Mouse (Mus musculus): Measurements from ENCODE around the gene Blm. TPM values are rescaled to one million over a fixed set of nuclear protein-coding genes. Genes with fewer than 3 reads are reported as not detected.
"Not testable (repeated sequence)": the region's sequence is repeated elsewhere in the genome, so short reads cannot be mapped to it uniquely, and the experiment has no call there.

Gene Blm
- polyA plus RNA-seq, 1 experiment from 2014 or later: 27.2 TPM

DNA sequence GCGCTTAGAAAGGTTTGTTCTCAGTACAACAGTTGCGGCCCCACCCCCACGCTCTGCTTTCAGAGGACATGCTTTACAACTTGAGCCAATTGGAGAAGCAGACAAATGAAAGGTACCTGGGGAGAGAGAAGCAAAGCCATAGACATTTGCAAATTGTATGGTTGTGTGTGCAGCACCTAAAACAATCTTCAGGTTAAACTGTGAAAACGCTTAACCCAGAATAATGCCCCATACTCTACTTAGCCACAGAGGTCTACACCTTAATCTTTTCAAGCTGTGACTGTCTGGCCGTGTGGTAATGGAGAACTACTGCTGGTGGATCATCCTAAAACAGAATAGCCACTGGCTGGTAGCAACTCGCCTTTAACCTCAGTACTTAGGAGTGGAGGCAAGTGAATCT lies 8.2 kb downstream of the Blm start:
- 70% methylated on average over 6 of the region's 6 CpGs for whole genome bisulfite sequencing
- Histone ChIP-seq H3K4me1 (no peaks in the 10 kb centered on the region), H3K4me3 (no peak overlapping the region), H3K9me3 (no peaks in the 10 kb centered on the region), H3K27ac (no peak overlapping the region), H3K36me3 (no peaks in the 10 kb centered on the region), H3K27me3 (no peaks in the 10 kb centered on the region), H3K9ac (no peak overlapping the region), H3K4me2 (replicated peaks) (no peak overlapping the region)
- no peak for ATAC-seq (ENCODE audit: low FRiP score, low read depth)

DNA sequence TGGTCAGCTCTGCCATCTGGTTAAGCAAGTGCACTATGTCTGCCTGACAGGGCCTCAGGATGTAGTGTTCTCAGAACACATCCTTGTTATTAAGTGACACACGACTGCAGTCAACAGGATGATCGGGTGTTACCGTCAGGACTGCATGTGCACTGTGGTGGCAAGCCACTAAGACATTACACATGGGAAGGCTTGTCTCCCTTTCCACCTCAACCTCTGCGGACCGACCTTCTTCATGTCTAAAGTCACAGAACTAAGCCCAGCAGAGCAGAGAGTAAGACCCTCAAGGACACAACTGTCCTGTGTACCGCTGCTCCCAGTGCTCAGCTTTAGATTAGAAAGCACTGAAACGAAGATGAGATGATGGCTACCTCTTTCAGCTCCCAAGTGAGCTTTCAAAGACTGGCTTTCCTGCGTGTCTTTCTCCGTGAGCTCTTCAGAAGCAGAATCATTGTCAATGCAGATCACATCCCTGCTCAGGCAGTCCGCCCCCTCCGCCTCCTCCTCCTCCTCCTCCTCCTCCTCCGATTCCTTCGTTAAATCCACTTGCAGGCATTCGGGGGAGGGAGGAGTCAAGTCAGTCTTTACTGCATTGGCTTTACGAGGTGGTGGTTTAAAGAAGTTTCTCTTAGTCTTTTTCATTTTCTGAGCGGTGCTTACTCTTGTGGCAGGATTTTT lies 22.4 kb downstream of the Blm start:
- Histone ChIP-seq H3K9ac (no peak overlapping the region; the same call in 1 of the 2 replicates), H3K4me2 (replicated peaks) (no peak overlapping the region), H3K4me1 (peaks cover 13% of the 10 kb centered on the region; the same call in 1 of the 2 replicates), H3K36me3 (peaks cover 58% of the 10 kb centered on the region), H3K27ac (no peak overlapping the region), H3K27me3 (no peaks in the 10 kb centered on the region), H3K4me3 (no peak overlapping the region), H3K9me3 (no peaks in the 10 kb centered on the region)
- WGBS: 79% methylated on average over 16 of the region's 16 CpGs
- no peak for ATAC-seq (ENCODE audit: low FRiP score, low read depth)

- WGBS: 98% methylated on average over 26 of the region's 26 CpGs
- not testable (repeated sequence) for H3K9ac ChIP-seq; H3K9me3 ChIP-seq; H3K4me2 ChIP-seq (replicated peaks); H3K4me1 ChIP-seq; ATAC-seq (ENCODE audit: low FRiP score, low read depth); H3K27ac ChIP-seq; H3K4me3 ChIP-seq; H3K27me3 ChIP-seq
- peaks cover 86% of the 10 kb centered on the region for H3K36me3 ChIP-seq
Observed at GRCm38 (mm10) chr7:80507697-80508096, 27.2 kb downstream of the Blm start.

DNA sequence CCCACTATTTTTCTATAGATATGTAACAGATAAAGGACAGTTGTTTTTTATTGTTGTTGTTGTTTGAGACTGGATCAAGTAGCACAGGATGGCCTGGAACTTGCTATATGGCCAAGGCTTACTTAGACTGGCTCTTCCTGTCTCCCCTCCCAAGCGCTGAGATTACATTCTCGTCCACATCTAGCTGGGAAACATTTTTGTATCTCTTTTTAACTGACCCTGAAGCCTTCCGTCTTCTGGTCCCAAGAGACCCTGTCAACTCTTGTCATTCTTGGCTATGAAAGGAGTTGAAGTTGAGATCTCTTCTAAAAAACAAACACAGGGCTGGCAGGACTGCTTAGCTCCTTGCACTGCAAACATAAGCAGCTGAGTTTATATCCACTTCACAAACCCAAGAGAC lies 28.9 kb downstream of the Blm start:
- H3K36me3 ChIP-seq: peaks cover 82% of the 10 kb centered on the region
- no peaks in the 10 kb centered on the region for H3K27me3 ChIP-seq
- no peak overlapping the region for H3K4me2 ChIP-seq (replicated peaks)
- no peak for ATAC-seq (ENCODE audit: low FRiP score, low read depth)
- no peak overlapping the region for H3K4me3 ChIP-seq
- no peak overlapping the region for H3K9ac ChIP-seq
- 94% methylated on average over 3 of the region's 3 CpGs for WGBS
- no peak overlapping the region for H3K27ac ChIP-seq
- no peaks in the 10 kb centered on the region for H3K9me3 ChIP-seq
- H3K4me1 ChIP-seq: no peaks in the 10 kb centered on the region

- Histone ChIP-seq H3K4me3 (no peak overlapping the region), H3K4me1 (no peaks in the 10 kb centered on the region), H3K4me2 (replicated peaks) (no peak overlapping the region), H3K27ac (no peak overlapping the region), H3K9me3 (no peaks in the 10 kb centered on the region), H3K9ac (no peak overlapping the region), H3K27me3 (no peaks in the 10 kb centered on the region), H3K36me3 (peaks cover 82% of the 10 kb centered on the region)
- no peak for ATAC-seq (ENCODE audit: low FRiP score, low read depth)
- WGBS: 92% methylated on average over 3 of the region's 3 CpGs
Observed at GRCm38 (mm10) chr7:80504920-80505319, 30.0 kb downstream of the Blm start.

GRCm38 (mm10) chr7:80501006-80501405 lies 33.9 kb downstream of the Blm start:
- no peaks in the 10 kb centered on the region for H3K27me3 ChIP-seq
- H3K9me3 ChIP-seq: no peaks in the 10 kb centered on the region
- H3K4me2 ChIP-seq (replicated peaks): no peak overlapping the region
- no peaks in the 10 kb centered on the region for H3K4me1 ChIP-seq
- no peak overlapping the region for H3K4me3 ChIP-seq
- peaks cover 66% of the 10 kb centered on the region for H3K36me3 ChIP-seq
- H3K27ac ChIP-seq: no peak overlapping the region
- WGBS: 89% methylated on average over 7 of the region's 7 CpGs
- ATAC-seq (ENCODE audit: low FRiP score, low read depth): no peak
- H3K9ac ChIP-seq: no peak overlapping the region

GRCm38 (mm10) chr7:80500099-80500498 lies 34.8 kb downstream of the Blm start:
- no peak for ATAC-seq (ENCODE audit: low FRiP score, low read depth)
- Histone ChIP-seq H3K9me3 (no peaks in the 10 kb centered on the region), H3K27me3 (no peaks in the 10 kb centered on the region), H3K36me3 (peaks cover 63% of the 10 kb centered on the region), H3K27ac (no peak overlapping the region), H3K9ac (no peak overlapping the region), H3K4me1 (no peaks in the 10 kb centered on the region), H3K4me2 (replicated peaks) (no peak overlapping the region), H3K4me3 (no peak overlapping the region)

- peaks cover 61% of the 10 kb centered on the region for H3K36me3 ChIP-seq
- H3K9me3 ChIP-seq: no peaks in the 10 kb centered on the region
- no peak overlapping the region for H3K4me2 ChIP-seq (replicated peaks)
- no peak overlapping the region for H3K9ac ChIP-seq
- no peaks in the 10 kb centered on the region for H3K27me3 ChIP-seq
- no peak overlapping the region for H3K4me3 ChIP-seq
- no peak for ATAC-seq (ENCODE audit: low FRiP score, low read depth)
- no peak overlapping the region for H3K27ac ChIP-seq
- H3K4me1 ChIP-seq: no peaks in the 10 kb centered on the region
- 83% methylated on average over 9 of the region's 9 CpGs for WGBS
Observed at GRCm38 (mm10) chr7:80499190-80499962, 35.5 kb downstream of the Blm start.

GRCm38 (mm10) chr7:80496656-80497055 lies 38.3 kb downstream of the Blm start:
- Histone ChIP-seq H3K4me1 (no peaks in the 10 kb centered on the region), H3K4me2 (replicated peaks) (no peak overlapping the region), H3K27ac (no peak overlapping the region), H3K9me3 (no peaks in the 10 kb centered on the region), H3K4me3 (no peak overlapping the region), H3K9ac (no peak overlapping the region), H3K36me3 (peaks cover 51% of the 10 kb centered on the region), H3K27me3 (no peaks in the 10 kb centered on the region)
- WGBS: 79% methylated on average over 3 of the region's 3 CpGs
- ATAC-seq (ENCODE audit: low FRiP score, low read depth): no peak

GRCm38 (mm10) chr7:80495210-80495609 lies 39.7 kb downstream of the Blm start:
- no peak overlapping the region for H3K4me2 ChIP-seq (replicated peaks)
- no peaks in the 10 kb centered on the region for H3K4me1 ChIP-seq
- H3K4me3 ChIP-seq: no peak overlapping the region
- H3K27me3 ChIP-seq: no peaks in the 10 kb centered on the region
- no peak overlapping the region for H3K9ac ChIP-seq
- H3K9me3 ChIP-seq: no peaks in the 10 kb centered on the region
- no peak overlapping the region for H3K27ac ChIP-seq
- no peak for ATAC-seq (ENCODE audit: low FRiP score, low read depth)
- H3K36me3 ChIP-seq: peaks cover 50% of the 10 kb centered on the region
- 82% methylated on average over 6 of the region's 6 CpGs for WGBS

DNA sequence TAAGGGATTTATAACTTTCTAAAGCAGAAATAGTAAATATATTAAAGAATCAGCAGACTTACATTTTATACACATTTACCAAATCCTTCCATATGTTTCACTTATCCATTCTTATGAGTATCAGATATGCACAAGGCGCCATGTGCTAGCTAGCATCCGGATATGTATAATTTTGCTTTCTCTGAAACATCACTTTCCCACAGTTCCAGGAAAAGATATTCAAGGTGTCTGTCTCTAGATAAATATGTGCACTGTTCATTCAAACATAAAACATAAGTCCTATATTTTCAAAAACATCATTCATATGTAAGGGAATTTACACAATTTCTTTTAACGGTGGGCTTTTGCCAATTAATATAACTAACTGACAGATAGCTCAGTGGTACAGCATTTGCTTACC lies 42.9 kb downstream of the Blm start:
- Histone ChIP-seq H3K36me3 (peaks cover 40% of the 10 kb centered on the region), H3K4me2 (replicated peaks) (no peak overlapping the region), H3K9ac (no peak overlapping the region), H3K4me1 (no peaks in the 10 kb centered on the region), H3K27ac (no peak overlapping the region), H3K9me3 (no peaks in the 10 kb centered on the region), H3K27me3 (no peaks in the 10 kb centered on the region), H3K4me3 (no peak overlapping the region)
- no peak for ATAC-seq (ENCODE audit: low FRiP score, low read depth)
- 90% methylated on average over 3 of the region's 3 CpGs for WGBS

DNA sequence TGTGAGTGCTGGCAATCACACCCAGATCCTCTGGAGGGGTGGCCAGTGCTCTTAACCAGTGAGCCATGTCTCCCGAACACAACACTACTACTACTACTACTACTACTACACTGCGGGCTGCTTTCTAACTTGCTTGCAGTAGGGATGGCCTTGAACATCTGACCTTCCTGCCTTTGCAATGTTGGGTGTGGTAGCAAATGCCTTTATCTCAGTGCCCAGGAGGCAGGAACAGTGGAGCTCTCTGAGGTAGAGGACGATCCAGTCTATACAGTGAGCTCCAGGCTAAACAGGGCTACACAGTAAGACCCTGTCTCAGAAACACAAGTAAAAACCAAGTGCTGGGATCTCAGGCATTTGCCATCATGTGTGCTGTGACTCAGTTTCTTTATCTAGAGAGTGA lies 43.8 kb downstream of the Blm start:
- H3K9me3 ChIP-seq: no peaks in the 10 kb centered on the region
- H3K4me3 ChIP-seq: no peak overlapping the region
- WGBS: 87% methylated on average over 3 of the region's 3 CpGs
- ATAC-seq (ENCODE audit: low FRiP score, low read depth): no peak
- H3K4me1 ChIP-seq: no peaks in the 10 kb centered on the region
- H3K27ac ChIP-seq: no peak overlapping the region
- peaks cover 34% of the 10 kb centered on the region for H3K36me3 ChIP-seq
- no peak overlapping the region for H3K9ac ChIP-seq
- H3K4me2 ChIP-seq (replicated peaks): no peak overlapping the region
- no peaks in the 10 kb centered on the region for H3K27me3 ChIP-seq

- no peak for ATAC-seq (ENCODE audit: low FRiP score, low read depth)
- Histone ChIP-seq H3K27me3 (no peaks in the 10 kb centered on the region), H3K4me3 (no peak overlapping the region), H3K36me3 (peaks cover 31% of the 10 kb centered on the region), H3K4me2 (replicated peaks) (no peak overlapping the region), H3K9me3 (no peaks in the 10 kb centered on the region), H3K4me1 (no peaks in the 10 kb centered on the region), H3K9ac (no peak overlapping the region), H3K27ac (no peak overlapping the region)
- 93% methylated on average over 2 of the region's 2 CpGs for WGBS
Observed at GRCm38 (mm10) chr7:80490351-80490750, 44.6 kb downstream of the Blm start.
